Mouse (Mus musculus): ENCODE data around the gene Dgat2l6.

Dgat2l6 gene

DNA sequence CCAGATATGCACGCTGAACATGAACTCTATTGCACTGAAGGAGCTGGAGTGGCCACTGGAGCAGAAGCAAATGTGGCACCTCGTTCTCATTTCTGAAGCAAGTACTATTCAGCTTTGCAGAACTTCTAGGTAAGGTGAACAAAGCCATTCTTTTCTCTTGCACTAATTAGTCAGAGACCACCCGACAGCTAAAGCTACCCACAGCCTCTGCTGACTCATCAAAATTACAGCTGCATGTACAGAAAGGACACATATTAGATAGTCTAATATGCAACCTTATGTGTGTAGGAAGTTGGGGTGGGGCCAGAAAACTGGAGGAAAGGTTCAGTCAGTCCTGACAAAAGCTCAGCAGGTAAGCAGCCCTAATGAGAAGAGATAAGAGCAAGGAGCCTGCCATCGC lies at the start of gene Dgat2l6:
Dgat2l6 (plus strand) TSS at position 368 of the 400 bp plus-strand sequence.
- 54% methylated on average over 4 of the region's 4 CpGs for WGBS

DNA sequence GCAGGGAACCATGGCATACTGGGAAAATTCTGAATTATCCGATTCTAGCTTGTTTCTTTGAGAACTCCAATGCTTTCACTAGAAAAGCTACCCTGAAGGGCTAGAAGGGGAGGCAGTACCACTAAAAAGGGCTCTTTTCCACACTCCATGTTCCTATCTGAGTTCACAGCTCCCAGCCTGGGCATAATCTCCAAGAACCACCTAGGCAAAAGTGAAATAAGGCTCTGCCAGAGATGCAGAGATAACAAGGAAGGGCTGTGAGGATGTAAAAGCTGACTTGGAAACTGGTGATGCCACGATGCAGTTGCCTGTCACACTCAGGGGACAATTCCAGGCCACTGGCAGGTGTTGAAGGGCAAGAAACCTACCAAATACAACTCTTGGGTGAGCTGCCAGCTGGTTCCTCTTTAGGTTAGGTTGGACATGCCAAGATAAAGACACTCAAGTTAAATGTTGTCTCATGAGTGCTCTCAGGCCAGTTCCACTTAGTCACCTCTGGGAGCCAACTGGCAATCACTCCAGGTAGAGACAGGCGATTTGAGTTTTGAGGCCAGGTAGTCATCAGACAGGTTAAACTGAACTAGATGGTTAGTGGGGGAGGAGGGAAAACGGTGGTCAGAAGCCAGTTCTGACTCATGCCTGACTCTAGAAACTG lies 48.9 kb upstream of the Dgat2l6 start:
- WGBS, result 75% methylated on average over 4 of the region's 4 CpGs

- 8% methylated on average over 3 of the region's 3 CpGs for WGBS
Observed at GRCm38 (mm10) chrX:100480317-100480716, 44.3 kb upstream of the Dgat2l6 start.

GRCm38 (mm10) chrX:100493500-100494067 lies 31.1 kb upstream of the Dgat2l6 start:
- 4% methylated on average over 22 of the region's 22 CpGs for WGBS

- WGBS, result 3% methylated on average over 32 of the region's 32 CpGs
Observed at GRCm38 (mm10) chrX:100494068-100494978, 30.3 kb upstream of the Dgat2l6 start, which contains the start of gene Igbp1. Gene Igbp1 (plus strand): TSS chrX:100494291.

DNA sequence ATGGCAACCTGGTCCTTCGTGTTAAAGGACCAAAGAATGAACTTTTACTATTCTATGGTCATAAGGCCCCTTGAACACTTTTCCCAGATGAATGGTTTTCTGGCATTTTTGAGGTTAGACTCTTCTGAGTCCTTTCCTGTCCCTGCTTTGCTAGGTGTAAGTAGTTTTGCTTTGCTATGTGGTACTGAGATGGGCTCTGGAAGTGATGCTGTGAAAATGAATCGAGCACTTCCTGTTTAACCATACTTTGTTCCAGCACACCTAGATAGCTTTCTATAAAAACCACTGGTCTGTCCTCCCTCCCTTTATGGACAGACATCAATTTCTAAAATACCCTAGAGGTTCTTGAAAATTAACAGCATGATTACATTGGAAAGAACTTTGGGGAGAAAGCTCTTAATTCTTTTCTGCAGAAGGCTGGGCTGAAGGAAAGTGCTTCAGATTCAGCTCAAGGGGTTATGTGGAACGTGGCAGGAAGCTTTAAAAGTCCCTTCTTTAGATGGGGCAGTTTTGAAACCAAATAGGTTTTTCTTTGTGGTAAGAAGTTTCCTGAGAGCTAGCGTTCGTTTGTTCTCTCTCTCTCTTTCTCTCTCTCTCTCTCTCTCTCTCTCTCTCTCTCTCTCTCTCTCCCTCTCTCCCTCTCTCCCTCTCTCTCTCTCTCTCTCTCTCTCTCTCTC lies 20.3 kb upstream of the Dgat2l6 start:
- 88% methylated on average over 5 of the region's 5 CpGs for WGBS

DNA sequence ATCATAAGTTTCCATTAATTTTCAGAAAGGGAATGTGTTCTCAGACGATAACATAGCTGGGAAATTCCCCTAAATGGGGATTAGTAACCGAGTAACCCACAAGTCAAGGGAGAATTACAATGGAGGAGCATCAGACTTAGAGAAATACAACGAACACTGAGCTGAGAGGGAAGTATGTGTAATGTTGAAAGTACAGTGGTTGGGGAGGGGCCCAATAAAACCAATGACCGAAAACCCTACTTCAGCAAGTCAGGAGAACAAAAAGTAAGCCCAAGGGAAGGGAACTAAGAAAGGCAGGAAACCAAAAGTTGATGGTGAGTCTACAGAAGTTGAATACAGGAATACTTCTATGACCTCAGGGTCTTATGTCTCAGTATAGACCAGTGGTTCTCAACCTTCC lies 16.5 kb upstream of the Dgat2l6 start:
- WGBS, result 86% methylated on average over 4 of the region's 4 CpGs

- WGBS, result 90% methylated on average over 3 of the region's 3 CpGs
Observed at GRCm38 (mm10) chrX:100509921-100510320, 14.7 kb upstream of the Dgat2l6 start.

DNA sequence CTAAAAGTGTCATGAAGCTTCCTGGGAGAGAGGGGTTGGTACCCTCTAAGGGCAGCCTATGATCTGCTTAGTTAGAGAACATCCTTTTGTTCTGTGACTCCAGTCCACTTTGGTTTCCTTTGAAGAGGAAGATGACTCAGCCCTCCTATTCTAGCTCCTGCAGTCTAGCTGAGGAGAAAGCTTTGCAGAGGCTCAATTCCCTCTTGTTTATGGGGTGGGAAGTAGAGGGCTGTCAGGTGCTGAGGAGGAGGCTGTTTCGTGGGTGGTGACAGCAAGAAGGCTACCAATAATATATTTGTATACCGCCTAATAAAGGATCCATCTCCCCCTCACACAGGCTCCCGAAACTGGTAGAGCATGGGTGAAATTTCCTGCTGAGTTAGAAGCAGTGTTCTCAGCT lies 8.0 kb upstream of the Dgat2l6 start:
- 42% methylated on average over 3 of the region's 3 CpGs for WGBS

DNA sequence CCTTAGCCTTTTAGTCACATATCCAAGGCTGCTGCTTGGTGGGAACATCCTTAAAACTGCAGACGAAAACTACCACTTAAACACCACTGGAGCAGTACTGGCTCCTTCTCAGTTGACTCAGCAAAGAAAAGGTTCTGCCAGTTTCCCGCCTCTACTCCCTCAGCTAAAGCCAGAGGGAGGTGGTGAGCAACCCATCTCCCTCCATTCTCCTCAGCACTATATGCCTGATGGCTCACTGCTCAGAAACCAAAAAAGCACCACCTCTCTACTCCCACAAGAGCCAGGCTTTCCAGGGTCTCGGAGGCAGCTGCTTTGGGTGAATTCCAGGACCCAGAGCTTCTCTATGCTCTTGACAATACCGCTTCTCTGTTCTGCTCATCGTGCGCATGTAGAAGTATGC lies 7.0 kb upstream of the Dgat2l6 start:
- 38% methylated on average over 6 of the region's 6 CpGs for WGBS

- 53% methylated on average over 2 of the region's 2 CpGs for WGBS
Observed at GRCm38 (mm10) chrX:100518532-100518931, 6.1 kb upstream of the Dgat2l6 start.

DNA sequence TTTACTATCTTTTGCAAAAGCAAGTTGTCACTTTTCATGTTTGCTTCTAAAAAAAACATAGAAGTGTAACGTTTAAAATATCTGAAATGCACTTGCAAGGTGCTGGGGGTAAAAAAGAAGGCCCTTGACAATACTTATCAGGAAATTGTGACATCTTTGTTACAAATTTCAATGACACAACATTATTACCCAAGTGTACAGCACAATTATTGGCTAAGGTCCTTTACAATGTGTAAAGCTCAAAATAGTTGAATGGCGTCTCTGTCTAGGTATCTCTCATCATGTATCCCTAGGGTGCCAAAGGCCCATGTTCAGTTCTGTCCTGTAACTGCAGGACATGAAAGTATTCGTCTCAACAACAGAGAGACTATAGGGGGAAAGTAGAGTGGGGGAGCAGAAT lies 31.4 kb downstream of the Dgat2l6 start:
- WGBS, result 71% methylated on average over 3 of the region's 3 CpGs

GRCm38 (mm10) chrX:100565696-100566095 lies 41.1 kb downstream of the Dgat2l6 start:
- WGBS, result 71% methylated on average over 3 of the region's 3 CpGs

GRCm38 (mm10) chrX:100571951-100572350 lies 47.3 kb downstream of the Dgat2l6 start, which contains the start of gene Awat1:
Gene Awat1 (plus strand): TSS chrX:100572251.
- 89% methylated on average over 1 of the region's 1 CpGs for WGBS

DNA sequence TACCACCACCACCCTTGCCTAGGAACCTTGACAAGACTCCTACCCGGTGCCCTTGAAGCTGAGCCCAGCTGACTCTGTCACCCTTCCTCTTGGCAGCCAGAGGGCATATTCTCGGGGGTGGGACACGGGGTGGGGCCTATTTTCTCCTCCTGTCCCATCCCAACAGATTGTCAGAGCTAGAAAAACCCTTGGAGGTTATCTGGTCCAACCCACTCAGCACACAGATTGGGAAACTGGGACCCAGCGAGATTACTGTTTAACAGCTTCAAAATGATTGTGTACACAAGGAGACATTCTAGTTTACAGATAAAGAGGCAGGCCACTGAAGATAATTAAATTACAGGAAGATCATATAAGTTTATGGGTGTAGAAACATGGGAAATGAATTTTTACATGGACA lies 70.2 kb downstream of the Dgat2l6 start, which contains the start of gene P2ry4:
P2ry4 (minus strand) TSS at position 79 of the 400 bp plus-strand sequence.
- 59% methylated on average over 4 of the region's 4 CpGs for whole genome bisulfite sequencing

All from cerebral cortex, adult 2 months (tissue).